Mouse (Mus musculus) skeletal muscle tissue, adult 2 months (tissue): ENCODE results near the gene Rasgef1b.

Experiments used
- DNase-seq: peaks from one replicate; pipeline ENCODE4 v3.0.0-alpha.2; 2012; ENCODE audit warnings: low read depth, low spot score

Rasgef1b gene

DNA sequence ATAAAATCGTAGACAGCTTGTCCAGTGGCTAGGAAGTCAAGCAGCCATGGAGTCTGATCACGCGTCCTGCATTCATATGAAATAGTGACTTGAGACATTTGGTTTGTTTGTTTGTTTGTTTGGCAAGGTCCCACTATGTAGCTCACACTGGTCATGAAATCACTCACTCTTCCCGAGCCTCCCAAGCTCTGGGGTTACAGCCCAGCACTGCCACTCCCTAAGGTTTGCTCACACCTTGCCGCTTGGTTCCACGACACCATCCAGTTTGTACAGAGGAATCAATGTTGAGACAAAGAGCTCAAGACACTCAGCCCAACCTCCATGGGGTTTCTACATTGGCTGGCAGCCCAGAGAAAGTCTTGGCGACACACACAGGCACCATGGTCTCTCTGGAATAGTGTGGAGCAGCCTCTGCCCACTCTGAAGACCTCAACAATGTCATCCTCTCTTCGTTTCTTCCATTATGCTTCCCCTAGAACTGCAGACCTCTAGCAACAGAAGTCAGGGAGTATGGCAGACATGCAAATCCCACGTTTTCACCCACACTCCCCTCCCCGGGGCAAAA, 436.5 kb downstream of the Rasgef1b start:
- DNase-seq, result no peak

DNA sequence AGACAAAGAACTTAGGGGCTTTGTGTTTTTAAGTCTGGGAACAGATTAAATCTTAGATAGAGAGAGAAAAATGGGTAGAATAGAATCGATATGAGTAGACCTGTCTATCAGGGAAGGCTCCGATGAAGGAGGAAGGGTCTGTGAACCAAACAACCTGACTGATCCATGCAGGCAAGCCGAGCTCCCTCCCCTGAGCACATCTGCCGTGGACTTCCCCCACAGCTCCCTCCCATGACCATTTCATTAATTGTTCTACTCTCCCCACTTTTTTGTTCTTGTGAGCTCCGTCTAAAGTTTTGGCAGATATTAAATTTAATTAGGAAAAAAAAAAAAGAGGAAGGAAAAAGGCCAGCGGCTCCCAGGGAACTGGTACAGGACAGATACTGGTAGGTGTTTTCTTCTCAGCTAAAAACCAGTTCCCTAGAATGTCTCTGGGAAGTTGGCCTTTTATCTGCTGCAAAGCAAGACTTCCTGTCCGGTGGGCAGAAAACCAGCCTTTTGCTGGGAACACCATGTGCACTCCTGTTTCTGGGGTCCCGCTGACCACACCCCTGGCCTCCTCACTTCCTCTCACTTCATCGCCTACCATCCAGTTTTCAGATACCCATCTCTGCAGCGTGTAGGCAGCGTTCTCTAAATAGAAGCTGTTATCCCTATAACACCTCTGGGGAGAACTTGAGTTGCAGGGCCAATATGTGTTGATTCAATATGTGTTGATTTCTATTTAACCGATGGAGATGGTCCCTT, 437.6 kb downstream of the Rasgef1b start:
- DNase-seq, result no peak

- no peak for DNase-seq
Measured at GRCm38 (mm10) chr5:99288262-99288661, 440.6 kb downstream of the Rasgef1b start.

GRCm38 (mm10) chr5:99287647-99288185, 441.1 kb downstream of the Rasgef1b start:
- DNase-seq, result no peak

DNA sequence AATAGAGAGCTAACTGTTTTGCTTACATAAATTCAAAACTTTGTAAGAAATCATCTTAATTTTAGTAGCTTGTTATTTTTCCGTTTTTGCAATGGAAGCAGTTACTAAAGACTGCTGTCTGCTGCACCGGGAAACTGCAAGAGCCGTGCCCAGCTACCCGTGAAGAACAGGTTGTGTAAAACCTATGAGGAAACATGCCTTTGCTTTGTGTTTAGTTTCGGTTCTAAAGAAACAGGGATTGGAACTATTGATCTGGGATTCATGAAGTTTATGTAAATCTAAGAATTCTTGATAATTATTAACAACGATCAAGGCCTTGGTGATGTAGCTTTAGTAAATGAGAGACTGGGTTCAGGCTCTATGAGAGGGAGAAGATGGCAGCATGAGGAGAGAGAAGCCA, 442.3 kb downstream of the Rasgef1b start:
- DNase-seq, result no peak

GRCm38 (mm10) chr5:99286024-99286423, 442.8 kb downstream of the Rasgef1b start:
- DNase-seq, result no peak

- DNase-seq, result peak; percentile 7
Measured at GRCm38 (mm10) chr5:99284369-99284768, 444.5 kb downstream of the Rasgef1b start.

DNA sequence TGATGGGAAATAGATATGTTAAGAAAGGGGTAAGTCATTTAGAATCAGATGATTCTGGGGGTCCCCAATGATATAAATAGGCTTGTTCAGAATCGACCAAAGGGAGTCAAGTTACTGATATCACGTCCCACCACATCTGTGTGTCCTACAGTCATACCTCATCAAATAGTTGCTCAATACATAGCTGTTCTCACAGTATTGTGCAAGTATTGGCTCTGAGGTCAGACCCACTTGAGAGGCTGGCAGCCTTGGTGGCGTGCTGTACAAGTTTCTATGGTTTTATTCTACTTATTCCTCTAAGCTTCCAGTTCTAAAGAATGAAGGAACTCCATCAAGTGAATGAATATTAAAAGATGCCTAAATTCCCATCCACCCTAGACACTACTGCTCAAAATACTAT, 445.2 kb downstream of the Rasgef1b start:
- DNase-seq, result no peak

DNA sequence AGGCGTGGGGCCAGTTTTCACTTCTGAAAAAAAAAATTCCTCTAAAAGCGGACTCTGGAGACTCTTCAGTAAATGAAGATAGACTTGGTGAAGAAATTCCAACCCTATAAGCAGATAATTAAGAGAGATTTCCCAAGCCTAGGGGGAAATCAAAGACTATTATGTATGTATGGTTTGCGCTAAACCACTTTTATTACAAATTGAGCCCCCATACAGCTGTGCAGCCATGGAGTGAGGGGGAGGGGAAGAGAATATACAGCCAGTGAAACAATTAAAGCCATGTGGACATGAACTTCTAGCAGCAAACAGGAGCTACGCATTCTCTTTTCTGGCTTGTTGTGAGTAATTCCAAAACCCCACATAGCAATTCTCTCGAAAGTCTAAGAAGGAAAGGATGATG, 448.3 kb downstream of the Rasgef1b start:
- DNase-seq, result no peak

- no peak for DNase-seq
Measured at GRCm38 (mm10) chr5:99279016-99279757, 449.7 kb downstream of the Rasgef1b start.

DNA sequence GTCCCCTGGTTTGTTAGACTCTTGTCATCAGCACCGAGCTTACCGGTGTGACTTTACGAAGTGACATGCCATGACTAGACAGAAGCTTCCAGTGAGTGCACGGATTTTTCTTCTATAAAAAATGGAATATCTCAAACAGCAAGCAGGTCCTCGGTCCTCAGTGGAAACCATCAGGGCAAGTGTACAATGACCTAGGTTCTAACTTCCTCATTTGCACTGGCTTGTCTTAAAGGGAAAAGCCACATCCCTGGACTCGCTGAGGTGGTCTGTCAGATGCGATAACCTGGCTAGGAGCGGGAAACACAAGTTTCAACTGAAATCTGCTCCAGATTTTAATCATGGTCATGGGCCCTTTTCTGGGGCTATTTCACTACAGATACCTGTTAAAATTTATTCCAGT, 450.5 kb downstream of the Rasgef1b start:
- no peak for DNase-seq

- DNase-seq, result no peak
Measured at GRCm38 (mm10) chr5:99277536-99277935, 451.3 kb downstream of the Rasgef1b start.

DNA sequence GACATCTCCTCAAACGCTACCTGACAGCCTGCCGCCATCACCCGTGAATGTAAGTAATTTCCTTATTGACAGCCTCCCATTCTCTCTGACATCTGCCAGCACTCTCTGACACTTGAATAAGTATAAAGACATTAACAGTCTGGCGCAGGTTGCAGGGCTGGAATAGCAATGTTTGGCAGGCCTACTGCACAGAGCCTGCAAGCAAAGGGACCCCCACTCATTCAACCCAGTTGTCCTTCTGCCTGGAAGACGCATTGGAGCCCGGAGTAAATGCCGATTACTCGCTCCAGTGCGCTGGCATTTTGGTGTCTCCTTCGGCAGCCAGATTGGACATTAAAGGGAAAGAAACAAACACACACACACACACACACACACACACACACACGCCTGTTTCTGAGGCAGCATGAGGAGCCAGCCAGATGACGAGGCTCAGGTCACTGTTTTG, 454.7 kb downstream of the Rasgef1b start:
- no peak for DNase-seq

- DNase-seq, result no peak
Measured at GRCm38 (mm10) chr5:99271531-99271930, 457.3 kb downstream of the Rasgef1b start.

GRCm38 (mm10) chr5:99269131-99269530, 459.7 kb downstream of the Rasgef1b start:
- DNase-seq, result no peak

- no peak for DNase-seq
Measured at GRCm38 (mm10) chr5:99267338-99267737, 461.5 kb downstream of the Rasgef1b start.

- DNase-seq, result no peak
Measured at GRCm38 (mm10) chr5:99266301-99266700, 462.6 kb downstream of the Rasgef1b start.

- DNase-seq, result no peak
Measured at GRCm38 (mm10) chr5:99262197-99262920, 466.5 kb downstream of the Rasgef1b start.

- DNase-seq, result no peak
Measured at GRCm38 (mm10) chr5:99261121-99261724, 467.6 kb downstream of the Rasgef1b start.

DNA sequence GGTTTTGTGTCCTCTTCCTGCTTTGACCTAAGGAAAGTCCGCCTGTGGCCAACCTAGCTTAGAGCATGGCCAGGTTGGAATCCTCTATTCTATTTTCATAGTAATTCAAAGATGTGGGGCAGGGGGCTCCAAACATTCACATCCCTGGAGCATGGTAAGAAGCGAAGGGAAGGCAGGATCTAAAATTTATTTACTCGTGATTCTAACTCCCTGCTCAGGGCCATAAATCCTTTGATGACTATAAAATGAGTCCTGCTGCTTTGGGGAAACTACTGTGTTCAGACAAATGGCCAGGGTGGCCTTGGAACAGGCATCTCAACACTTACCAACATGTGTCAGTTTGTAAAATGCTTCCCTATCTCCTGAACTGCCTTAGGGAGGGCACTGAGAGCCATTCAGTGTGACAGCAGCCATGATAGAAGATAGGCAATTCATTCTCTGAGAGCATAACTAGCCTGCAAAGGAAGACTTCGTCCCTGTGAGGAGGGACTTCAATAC, 470.8 kb downstream of the Rasgef1b start:
- DNase-seq, result no peak
